Mouse (Mus musculus) layer of hippocampus, adult 18-20 months (tissue): Measurements from ENCODE around the gene Serp2. TPM values are rescaled to one million over a fixed set of nuclear protein-coding genes. Genes with fewer than 3 reads are reported as not detected.

Experiments
- DNase-seq, 2 experiments: peaks; one replicate each; pipeline ENCODE4 v3.0.0; 2022; ENCODE audit warnings: low spot score in 2 of 2
- total RNA-seq, 2 experiments: library from RNA; stranded (reverse); gene quantifications; 2 replicates each; pipeline ENCODE4 v1.2.3; 2021

Gene Serp2
- total RNA-seq, 2 experiments from 2014 or later: 150 to 152 TPM

- DNase-seq: no peak
Measured at GRCm38 (mm10) chr14:76527758-76528313, 28.9 kb downstream of the Serp2 start.

DNA sequence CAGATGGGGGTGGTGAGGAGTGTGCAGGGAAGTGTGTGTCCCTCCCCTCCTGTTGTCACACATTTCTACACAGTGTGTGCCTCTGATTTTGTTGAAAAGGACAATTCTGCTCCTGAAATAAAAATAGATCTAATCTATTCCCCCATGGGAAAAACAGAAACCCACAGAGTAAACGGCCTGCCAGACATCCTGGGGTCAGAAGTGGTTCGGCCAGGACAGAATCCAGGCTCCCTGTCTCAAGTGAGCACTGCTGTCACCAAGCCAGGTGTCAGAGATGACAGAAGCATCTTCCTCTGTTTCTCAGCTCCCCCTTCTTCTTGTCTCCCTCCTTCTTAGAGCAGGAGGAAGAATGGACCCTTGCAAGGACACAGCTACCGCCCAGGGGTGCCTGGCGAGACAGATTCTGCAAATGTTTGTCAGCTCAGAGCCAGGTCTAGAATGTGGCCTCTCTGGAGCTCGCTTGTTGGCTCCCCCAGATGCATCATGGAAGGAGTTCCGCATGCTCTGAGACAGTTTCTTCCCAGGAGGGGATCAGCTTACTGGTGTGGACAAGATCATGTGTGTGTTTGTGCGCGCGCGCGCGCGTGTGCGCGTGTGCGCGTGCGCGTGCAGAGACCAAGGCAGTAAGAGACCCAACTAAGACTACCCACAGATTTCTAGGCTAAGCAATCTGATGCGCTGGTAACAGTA is 29.5 kb downstream of the Serp2 start:
- DNase-seq: no peak

DNA sequence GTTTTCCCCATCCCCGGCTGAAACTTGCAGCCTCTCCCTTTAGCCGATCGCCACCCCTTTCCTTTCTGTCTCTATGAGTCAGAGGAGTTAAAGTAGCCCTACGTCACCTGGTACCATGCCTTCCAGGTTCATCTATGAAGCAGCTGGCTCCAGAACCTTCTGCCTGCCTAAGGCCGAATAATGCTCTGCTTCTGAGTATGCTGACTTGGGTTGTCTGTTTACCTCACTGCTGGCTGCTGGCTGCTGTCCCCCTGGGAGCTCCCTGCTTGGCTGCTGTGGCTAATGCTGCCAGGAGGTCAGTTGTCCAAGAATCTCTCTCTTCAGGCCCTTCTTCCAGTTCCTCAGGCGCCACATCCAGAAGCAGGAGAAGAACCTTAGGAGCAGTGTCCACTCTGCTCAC is 30.2 kb downstream of the Serp2 start:
- DNase-seq: no peak

DNA sequence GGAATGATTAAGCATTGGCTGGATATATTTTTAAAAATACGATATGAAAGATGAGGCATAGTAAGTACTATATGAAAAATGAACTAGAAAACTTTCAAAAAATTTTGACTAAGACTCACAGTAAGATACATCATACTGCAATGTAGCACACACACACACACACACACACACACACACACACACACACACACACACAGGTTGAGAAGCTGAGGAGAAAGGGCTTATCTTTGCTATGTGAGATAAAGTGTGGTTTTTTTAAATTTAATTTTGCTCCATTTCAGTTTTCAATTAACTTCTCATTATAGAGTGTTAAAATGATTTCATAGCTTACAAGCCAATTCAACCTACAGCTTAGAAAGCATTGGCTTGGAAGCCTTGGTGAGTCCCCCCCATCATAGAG is 33.3 kb downstream of the Serp2 start:
- DNase-seq: no peak

GRCm38 (mm10) chr14:76521308-76521707 is 35.4 kb downstream of the Serp2 start:
- no peak for DNase-seq

- no peak for DNase-seq
Measured at GRCm38 (mm10) chr14:76520606-76521005, 36.1 kb downstream of the Serp2 start.

DNA sequence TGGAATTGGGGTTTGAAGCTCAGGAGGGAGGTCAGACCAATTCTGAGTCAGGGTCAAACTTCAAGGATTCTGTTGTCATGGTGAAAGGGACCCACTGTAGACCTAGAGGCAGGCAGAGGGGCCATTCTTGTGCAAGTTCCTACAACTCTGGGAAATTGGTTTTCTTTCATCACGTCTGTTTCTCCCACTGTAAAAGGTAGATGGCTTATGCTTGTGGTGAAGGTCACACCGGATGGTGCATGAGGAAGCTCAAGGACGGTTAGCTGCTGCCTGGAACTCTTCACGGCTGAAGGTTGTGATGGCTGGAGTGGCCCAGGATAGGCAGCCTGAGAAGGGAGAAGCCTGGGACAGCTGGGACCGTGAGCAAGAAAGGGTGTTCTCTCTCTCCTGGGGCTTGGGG is 38.5 kb downstream of the Serp2 start:
- DNase-seq: no peak

DNA sequence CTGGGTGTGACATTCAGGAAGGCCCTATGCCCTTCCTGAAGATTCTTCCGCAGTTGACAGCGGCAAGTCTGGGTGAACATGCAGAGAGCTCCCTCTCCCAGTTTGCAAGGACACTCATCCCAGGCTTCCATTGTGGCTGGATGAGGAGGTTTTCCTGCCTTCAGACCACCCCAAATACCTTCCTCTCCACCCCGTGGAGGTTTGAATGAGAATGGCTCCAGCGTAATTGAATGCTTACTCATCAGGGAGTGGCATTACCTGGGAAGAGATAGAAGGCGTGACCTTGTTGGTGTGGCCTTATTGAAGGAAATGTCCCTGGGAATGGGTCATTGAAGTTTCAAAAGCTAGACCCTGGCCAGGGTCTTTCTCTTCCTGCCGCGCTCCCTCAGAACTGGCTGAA is 41.1 kb downstream of the Serp2 start:
- DNase-seq: no peak

- no peak for DNase-seq
Measured at GRCm38 (mm10) chr14:76514050-76514585, 42.6 kb downstream of the Serp2 start.

GRCm38 (mm10) chr14:76513395-76514049 is 43.2 kb downstream of the Serp2 start:
- no peak for DNase-seq

GRCm38 (mm10) chr14:76511971-76512370 is 44.7 kb downstream of the Serp2 start:
- no peak for DNase-seq

DNA sequence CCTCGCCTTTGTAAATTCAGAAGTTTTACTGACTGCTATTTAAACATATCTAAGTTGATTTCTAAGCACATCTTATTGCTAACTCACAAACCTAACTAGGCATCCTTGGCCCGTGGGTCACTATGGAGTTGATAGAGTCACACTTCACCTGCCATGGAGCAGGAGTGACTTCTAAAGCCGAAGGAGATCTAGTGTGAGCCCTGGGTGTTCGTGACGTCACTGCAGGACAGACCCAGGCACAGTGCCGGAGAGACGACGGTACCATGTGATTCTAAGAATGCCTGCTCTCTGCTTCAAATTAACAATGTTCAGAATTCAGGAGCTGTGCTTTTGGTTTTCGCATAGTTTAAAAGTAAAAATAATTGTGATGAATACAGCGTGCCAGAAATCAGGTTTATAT is 48.0 kb downstream of the Serp2 start:
- no peak for DNase-seq

DNA sequence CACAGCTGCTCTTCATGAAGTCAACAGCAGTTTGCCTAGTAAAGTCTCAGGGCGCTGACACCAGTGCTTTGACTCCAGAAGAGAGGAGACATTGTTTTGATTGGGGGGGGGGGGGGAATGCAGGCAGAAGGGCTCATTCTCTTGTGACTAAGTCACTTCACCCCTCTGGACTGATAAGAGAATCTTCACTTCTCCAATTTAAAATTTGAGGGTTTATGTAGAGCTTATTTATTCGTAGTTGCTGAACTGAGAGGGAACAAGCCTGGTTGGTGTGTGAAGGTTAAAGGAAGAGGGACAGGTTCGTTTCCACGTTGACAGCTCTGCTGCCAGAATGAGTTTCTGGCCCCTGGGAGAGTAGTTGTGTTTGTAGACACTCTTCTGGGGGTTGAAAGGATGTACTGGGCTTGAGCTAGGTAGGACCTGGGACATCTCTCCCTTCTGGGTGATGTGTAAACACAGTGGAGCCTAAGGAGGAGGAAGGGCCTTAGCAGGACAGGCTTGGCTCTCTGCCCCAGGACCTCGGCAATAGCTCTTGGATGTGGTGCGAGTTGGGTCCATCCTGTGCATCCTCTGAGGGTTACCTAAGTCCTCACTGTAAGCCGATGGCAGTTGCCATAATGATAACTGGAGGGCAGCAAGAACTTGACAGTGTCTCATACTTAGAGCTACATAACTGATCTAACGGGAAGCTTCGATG is 48.7 kb downstream of the Serp2 start:
- DNase-seq: no peak

- no peak for DNase-seq
Measured at GRCm38 (mm10) chr14:76507357-76507756, 49.3 kb downstream of the Serp2 start.

GRCm38 (mm10) chr14:76506425-76507205 is 50.1 kb downstream of the Serp2 start:
- peak in 1 of 2 experiments; percentile 55 for DNase-seq

- DNase-seq: peak; percentile 67 to 89
Measured at GRCm38 (mm10) chr14:76505439-76506220, 51.1 kb downstream of the Serp2 start.

DNA sequence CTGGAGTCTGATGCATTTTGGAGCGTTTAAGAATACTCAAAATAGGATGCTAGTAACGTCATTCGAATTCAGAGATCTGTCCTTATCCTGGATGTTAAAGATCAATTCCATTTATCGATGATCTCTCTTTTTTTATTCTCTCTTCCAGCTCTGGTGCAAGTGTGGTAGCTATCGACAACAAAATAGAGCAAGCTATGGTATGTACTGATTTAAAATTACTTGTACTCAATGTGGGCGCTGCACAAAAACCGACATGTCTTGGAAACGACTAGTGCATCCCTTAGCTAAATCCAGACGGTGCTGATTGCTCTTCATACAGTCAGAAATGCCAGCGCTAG is 51.6 kb downstream of the Serp2 start:
- no peak for DNase-seq

DNA sequence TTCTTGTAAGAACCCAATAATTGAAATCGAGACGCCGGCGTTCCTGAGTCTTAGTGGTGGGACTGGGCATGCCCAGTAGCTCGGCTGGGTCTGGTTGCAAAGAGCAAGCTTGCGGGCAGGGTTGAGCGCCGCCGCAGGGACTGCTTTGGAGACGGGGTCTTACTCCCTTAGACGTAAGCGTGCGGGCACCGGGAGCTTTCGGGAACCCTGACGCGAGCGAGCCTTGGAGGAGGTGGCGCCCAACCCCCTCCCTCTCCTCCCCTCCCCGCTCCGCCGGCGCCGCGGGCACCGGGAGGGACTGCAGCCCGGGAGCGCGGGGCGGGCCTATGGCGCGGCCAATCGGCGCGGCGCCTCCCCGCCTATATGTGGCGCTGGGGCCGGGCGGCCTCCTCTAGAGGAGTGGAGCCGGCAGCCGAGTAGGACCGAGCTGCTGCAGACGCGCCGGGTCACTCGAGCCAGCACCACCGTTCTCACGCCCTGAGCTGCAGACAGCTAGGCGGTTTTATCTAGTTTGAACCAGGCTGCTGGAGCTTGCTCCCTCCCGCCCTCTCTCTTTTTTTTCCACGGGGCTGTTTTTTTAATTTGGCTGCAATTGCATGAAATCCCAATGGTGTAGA is 52.5 kb downstream of the Serp2 start:
- DNase-seq: peak; percentile 90 to 95

GRCm38 (mm10) chr14:76503231-76503851 is 53.3 kb downstream of the Serp2 start:
- DNase-seq: no peak
